Mouse (Mus musculus): Measurements from ENCODE around the gene Gm10295.

The Gm10295 gene

DNA sequence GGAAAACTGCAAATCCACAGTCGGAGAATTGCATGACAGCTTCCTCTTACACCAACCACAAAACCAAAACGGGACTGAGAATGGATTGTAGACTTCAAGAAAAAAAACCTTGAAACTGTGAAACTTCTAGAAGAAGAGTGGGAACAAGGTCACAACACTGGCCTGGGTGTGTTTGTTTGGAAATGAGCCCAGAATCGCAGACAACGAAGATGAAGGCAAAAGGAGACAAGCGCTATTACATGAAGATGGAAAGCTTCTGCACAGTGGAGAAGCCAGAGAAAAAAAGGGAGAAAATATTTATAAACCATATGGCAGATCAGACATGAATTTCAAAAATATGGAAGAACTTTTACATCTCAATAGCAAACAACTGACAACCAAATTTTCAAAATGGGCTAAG is 4.3 kb upstream of the Gm10295 start:
- no peak for DNase-seq (ENCODE audit: low spot score in 2 of 2)

DNA sequence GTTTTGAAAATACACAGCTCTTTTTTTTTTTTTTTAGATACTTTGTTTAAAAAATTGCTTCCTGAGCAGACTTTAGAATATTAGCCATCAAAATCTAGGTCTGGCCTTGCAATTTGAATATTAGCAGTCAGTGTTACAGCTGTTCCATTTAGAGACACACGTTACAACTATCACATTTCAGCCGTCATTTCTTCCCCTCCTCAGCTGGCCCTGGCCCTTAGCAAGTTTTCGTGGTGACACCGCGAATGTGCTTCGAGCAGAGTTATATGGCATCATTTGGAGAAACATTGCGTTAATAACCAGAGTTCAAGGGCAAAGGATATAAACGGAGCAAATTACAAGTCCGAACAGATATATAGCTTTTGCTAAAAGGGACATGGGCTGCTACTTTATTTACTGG is 2.4 kb downstream of the Gm10295 start:
- DNase-seq (ENCODE audit: low spot score in 2 of 2) = no peak

DNA sequence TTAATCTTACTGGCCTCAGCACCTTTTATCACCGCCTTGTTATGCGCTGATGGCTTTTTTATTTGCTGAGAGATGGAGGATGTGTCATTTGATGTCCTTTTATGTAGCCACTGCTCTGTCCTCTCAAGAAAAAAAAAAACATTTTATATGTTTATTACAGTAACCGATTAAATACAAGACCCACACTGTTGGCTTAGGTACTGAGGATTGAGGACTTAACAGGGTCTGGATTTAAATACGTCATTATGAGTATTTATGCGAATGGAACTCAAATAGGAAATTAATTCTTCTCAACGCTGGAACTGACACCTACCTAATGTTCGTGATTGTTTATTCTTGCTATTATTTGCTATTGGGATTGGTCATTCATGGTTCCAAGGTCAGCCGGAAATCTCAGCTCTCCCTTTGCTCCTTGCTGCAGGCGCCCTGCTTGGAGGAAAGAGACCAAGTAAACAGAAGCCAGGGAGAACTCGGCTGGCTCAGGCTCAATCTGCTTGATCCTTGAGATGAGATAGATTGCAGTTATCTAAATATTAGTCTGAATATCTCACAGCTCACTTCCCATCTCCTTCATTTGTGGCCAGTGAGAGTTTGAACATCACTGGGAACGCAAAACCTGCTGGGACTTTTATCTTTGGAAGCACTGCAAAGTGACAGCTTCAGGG is 26.2 kb downstream of the Gm10295 start:
- DNase-seq (ENCODE audit: low spot score in 2 of 2) = no peak

DNA sequence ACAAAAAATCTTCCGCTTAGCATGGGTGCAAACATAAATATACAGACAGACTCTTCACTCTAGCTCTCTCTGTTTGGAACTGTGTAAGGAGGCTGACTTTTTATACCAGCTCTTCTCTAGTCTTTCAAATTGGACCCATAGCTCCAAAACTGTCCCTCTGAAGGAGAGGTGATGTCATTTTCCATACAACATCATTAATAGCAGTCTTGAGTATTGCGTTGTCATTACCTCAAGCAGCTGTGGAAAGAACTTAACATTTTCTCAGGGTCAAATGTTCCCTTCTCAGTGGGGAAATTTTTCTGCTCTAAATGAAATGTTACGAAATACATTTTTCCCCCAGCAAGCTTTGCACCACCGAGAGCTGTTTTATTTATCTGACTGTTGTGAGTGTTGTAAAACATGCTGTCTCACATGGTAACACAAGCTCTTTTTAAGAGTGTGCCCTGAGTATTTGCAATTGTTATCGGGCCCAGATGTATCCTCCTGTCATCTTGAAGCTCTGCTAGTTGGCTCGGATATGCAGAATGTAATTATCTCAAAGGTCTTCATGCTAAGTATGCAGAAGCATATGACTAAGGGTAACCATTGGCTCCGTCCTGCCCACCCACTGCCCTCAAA is 38.0 kb downstream of the Gm10295 start:
- DNase-seq (ENCODE audit: low spot score in 2 of 2) = no peak

DNA sequence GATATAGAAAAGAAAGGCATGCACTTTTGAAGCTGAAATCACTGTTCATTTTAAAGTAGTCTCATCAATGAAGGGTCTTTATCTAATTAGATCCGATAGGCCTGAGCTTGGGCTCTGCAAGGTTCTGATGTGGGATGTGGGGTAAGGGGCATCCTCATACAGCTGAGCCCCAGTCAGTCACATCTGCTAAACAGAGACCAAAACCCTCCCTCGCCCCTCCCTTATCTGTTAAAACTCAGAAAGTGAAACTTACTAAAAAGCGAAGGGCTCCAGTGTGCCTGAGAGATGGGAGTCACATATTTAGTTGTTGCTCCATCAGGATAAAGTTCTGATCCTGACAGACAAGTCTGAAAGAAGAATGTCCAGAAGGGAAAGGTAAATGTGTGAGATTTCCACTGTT is 38.9 kb downstream of the Gm10295 start:
- no peak for DNase-seq (ENCODE audit: low spot score in 2 of 2)

DNA sequence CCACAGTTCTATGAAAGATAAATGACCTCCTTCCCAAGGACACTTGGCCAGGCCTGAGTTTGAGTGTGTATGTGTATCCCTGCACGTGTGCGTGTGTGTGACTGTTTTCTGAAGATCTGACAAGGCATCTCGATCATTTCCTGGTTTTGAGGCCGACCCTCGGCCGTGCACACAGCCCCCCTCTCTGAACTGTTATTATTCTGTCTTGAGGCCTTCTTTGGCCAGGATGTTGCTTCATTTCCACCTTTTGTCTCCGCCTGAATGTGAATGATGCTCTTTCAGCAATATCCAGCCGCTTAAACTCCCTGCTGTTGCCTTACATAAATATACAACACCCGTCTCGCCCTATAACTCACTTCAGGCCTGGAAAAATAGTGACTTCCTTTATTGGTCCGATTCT is 39.9 kb downstream of the Gm10295 start:
- no peak for DNase-seq (ENCODE audit: low spot score in 2 of 2)

DNA sequence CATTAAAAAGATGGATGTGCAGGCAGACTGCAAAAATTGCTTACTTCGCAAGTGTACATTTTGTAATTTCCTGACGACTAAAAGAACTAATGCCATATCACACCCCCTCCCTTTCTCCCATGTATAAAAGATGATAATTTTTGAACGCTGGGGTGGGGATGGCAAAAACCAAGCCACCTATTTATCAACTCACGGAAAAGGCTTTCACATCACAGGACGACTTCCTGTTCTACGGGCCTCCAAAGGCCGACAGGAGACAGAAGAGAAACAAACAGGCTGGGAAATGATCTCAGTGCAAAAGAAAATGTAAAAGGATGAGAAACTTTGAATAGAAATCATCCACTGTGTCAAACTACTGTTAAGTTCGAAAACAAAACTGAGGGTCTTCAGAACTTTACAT is 43.2 kb downstream of the Gm10295 start:
- no peak for DNase-seq (ENCODE audit: low spot score in 2 of 2)

DNA sequence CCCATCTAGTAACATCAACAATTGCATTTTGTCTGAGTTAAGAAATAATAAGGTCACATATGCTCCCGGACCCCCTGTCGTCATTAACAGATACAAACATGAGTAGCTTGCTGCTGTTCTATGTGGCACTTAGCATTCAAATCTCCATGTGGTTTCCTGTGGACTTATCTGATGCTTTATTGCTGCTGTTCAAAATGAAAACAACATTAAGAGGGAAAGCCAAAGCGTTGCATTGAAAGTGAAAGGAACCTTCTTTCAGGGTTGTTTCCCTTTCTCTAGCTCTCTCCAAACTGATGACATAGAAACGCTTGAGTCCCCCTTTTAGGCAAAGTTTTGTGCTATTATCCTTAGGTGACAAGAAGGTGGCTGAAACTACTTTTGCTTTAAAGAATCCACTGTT is 48.6 kb downstream of the Gm10295 start:
- no peak for DNase-seq (ENCODE audit: low spot score in 2 of 2)
